Mouse (Mus musculus) limb, embryonic 12.5 days (tissue): ENCODE measurements around the gene Krt6a. TPM values are rescaled to one million over a fixed set of nuclear protein-coding genes. Genes with fewer than 3 reads are reported as not detected.

Experiments used
- ATAC-seq: fragments of 200-750 bp; cut with Nextera tagmentation; 2 replicates; pipeline ENCODE4 v1.8.0; 2017; ENCODE audit warnings: low read depth, moderate TSS enrichment; ENCODE audit not compliant: insufficient number of reproducible peaks, insufficient read depth, low FRiP score, low TSS enrichment
- H3K27ac ChIP-seq: fragments of 300-500 bp; sonication (generic); 2 replicates; pipeline ENCODE4 v1.5.1; 2016; ENCODE audit warnings: mild to moderate bottlenecking, moderate library complexity
- H3K27me3 ChIP-seq: fragments of 300-500 bp; sonication (generic); 2 replicates; pipeline ENCODE4 v1.6.1; 2016; ENCODE audit warnings: mild to moderate bottlenecking, moderate library complexity
- H3K36me3 ChIP-seq: fragments of 300-500 bp; sonication (generic); 2 replicates; pipeline ENCODE4 v1.6.1; 2016; ENCODE audit warnings: mild to moderate bottlenecking, moderate library complexity
- H3K4me1 ChIP-seq: fragments of 300-500 bp; sonication (generic); replicated peaks from 2 replicates; pipeline ENCODE4 v1.6.1; 2016
- H3K4me2 ChIP-seq: fragments of 300-500 bp; sonication (generic); 2 replicates; pipeline ENCODE4 v1.6.1; 2016; ENCODE audit warnings: mild to moderate bottlenecking, moderate library complexity
- H3K4me3 ChIP-seq: fragments of 300-500 bp; sonication (generic); replicated peaks from 2 replicates; pipeline ENCODE4 v1.5.1; 2016; ENCODE audit warnings: mild to moderate bottlenecking
- H3K9ac ChIP-seq: fragments of 300-500 bp; sonication (generic); replicated peaks from 2 replicates; pipeline ENCODE4 v1.6.1; 2016; ENCODE audit warnings: mild to moderate bottlenecking, moderate library complexity
- H3K9me3 ChIP-seq: fragments of 300-500 bp; sonication (generic); 2 replicates; pipeline ENCODE4 v1.6.1; 2016; ENCODE audit warnings: mild to moderate bottlenecking, moderate library complexity
- WGBS: fragments of 180-500 bp; shearing (Covaris S2); methylation state at CpG from one replicate; pipeline ENCODE4 v1.1.7; 2016; 5-methylcytosine and 5-hydroxymethylcytosine counted together
- polyA plus RNA-seq: library from polyadenylated mRNA; unstranded; fragments of >200 nt; fragmentation: Nextera tagmentation; extraction: Ambion mirVana; gene quantifications from 2 replicates; pipeline ENCODE4 v1.2.1, GENCODE M21; 2016

The Krt6a gene
- 0.55 and 0.59 TPM in 2 replicates for polyA plus RNA-seq

DNA sequence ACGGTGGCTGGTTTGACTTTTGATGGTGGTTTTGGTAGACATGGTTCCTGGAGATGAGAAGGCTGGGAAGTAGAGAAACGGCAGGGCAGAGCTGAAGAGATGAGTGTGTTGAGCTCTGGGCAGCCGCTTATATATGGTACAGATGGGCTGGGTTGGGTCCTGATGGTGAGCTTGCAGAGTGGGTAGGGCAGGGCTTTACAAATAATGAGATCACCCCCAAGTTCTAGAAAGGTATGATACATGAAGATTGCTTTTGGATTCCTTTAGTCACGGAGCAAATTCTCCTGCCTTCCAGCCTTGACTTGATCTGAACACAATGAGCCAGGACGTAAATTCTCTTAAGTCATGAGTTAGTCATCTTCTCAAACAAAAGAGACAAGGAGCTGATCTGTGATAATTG lies at the start of gene Krt6a:
Krt6a (minus strand) TSS at position 101 of the 400 bp plus-strand sequence.
- Histone ChIP-seq H3K4me3 (no peak within 1 kb of the TSS), H3K9me3 (no peaks in the 10 kb centered on the region), H3K4me2 (no peak within 1 kb of the TSS), H3K36me3 (no peaks in the 10 kb centered on the region), H3K9ac (no peak within 1 kb of the TSS), H3K27ac (no peak within 1 kb of the TSS), H3K27me3 (peaks cover 7% of the 10 kb centered on the region; the same call in 1 of the 2 replicates), H3K4me1 (no peaks in the 10 kb centered on the region)
- ATAC-seq = no peak
- WGBS = 87% methylated on average over 5 of the region's 5 CpGs

DNA sequence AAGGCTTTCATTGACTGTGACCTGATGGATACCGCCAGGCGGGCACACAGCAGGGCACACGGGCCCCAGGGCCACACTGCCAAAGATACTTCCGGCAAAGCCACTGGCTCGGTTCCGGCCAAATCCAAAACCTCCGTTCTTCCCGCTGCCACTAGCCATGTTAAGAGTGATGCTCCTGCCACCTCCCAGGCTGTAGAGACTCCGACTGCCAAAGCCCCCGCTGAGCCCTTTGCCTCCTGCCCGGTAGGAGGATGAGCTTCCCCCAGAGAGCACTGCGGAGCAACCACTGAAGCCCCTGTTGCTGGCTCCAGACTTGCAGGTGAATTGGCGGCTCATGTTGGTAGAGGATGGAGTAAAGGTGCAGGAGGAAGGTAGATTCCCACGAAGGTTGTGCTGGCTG lies 48.6 kb upstream of the Krt6a start, which contains the start of gene Krt71:
Krt71 (minus strand) TSS at position 399 of the 400 bp plus-strand sequence.
- Histone ChIP-seq H3K27me3 (peaks cover 33% of the 10 kb centered on the region), H3K9ac (no peak within 1 kb of the TSS), H3K9me3 (no peaks in the 10 kb centered on the region), H3K4me3 (no peak within 1 kb of the TSS), H3K4me1 (no peaks in the 10 kb centered on the region), H3K36me3 (no peaks in the 10 kb centered on the region), H3K27ac (no peak within 1 kb of the TSS), H3K4me2 (no peak within 1 kb of the TSS)
- no peak for ATAC-seq
- WGBS = 59% methylated on average over 14 of the region's 14 CpGs

DNA sequence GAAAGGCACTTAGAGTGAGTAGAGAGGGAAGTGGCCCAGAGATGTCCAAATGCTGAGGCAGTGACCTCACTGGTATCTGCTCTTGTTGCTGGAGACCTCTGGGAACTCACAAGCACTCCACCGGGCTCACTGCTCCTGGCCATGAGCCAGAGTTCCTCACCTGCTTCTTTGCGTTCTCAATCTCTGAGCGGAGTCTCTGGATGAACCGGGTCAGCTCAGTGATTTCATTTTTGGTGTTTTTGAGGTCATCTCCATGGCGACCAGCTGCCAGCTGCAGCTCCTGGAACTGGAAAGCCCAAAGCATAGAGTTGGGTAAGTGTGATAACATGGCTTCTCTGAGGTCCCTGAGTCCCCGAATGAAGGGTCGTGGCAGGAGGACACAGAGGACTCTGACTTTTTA lies 43.7 kb upstream of the Krt6a start:
- Histone ChIP-seq H3K9ac (no peak overlapping the region), H3K36me3 (no peaks in the 10 kb centered on the region), H3K27me3 (peaks cover 22% of the 10 kb centered on the region), H3K4me2 (no peak overlapping the region), H3K4me1 (no peaks in the 10 kb centered on the region), H3K27ac (no peak overlapping the region), H3K4me3 (no peak overlapping the region), H3K9me3 (no peaks in the 10 kb centered on the region)
- no peak for ATAC-seq
- 84% methylated on average over 7 of the region's 7 CpGs for WGBS

DNA sequence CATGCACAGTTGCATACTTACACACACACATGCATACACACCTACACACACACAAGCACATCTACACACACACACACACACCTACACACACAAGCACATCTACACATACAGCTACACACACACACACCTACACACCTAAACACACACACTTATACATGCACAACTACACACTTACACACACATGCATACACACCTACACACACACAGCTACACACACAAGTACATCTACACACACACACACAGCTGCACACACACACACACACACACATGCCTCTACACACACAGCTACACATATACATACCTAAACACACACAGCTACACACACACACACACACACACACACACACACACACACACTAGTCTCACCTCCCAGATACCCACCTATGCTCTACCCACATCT lies 36.5 kb upstream of the Krt6a start:
- peaks cover 10% of the 10 kb centered on the region; the same call in 1 of the 2 replicates for H3K27me3 ChIP-seq
- ATAC-seq = no peak
- no peaks in the 10 kb centered on the region for H3K4me1 ChIP-seq
- H3K36me3 ChIP-seq = no peaks in the 10 kb centered on the region
- H3K27ac ChIP-seq = no peak overlapping the region
- no peak overlapping the region for H3K9ac ChIP-seq
- H3K4me3 ChIP-seq = no peak overlapping the region
- no peak overlapping the region for H3K4me2 ChIP-seq
- H3K9me3 ChIP-seq = no peaks in the 10 kb centered on the region

DNA sequence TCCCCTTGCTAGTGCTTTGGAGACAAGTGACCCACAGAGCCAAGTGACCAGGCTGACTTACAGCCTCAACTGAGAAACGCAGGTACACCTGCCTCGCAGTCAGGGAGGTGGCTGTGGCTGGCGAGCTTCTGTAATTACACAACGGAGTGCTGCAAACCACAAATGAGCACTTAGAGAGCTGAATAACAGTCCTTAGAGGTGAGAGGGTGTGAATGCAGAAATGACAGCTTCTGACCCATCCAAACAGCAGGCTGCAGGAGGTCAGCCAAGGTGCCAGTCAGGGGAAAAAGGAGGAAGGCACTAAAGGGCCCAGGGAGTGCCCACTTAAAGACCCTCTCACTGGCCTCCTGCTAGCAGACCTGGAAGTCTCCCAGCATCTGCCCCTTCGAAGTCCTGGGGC lies 30.6 kb upstream of the Krt6a start:
- H3K36me3 ChIP-seq = no peaks in the 10 kb centered on the region
- no peak for ATAC-seq

DNA sequence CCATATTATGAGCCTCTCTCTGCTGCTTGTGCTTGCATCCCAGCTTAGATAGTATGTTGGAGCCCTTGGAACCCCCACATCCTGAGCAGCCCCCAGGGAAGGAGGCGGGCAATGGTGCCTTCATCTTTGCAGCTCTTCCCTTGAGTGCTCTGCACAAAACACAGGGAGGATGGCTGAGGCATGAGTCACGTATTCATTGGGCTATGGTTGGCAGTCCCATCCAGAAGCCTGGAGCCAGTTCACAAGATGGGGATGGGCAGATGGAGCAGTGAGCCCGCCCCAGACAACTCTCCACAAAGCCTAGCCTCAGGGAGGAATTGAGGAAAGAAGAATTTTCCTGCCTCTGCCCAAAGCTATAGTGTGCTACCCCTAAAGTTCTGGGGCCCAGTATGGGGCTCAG lies 21.7 kb upstream of the Krt6a start:
- no peak for ATAC-seq
- no peak overlapping the region for H3K27ac ChIP-seq
- 52% methylated on average over 3 of the region's 3 CpGs for WGBS

More for the DNA sequence above, 30.6 kb upstream of the Krt6a start:
- no peak overlapping the region for H3K9ac ChIP-seq
- 51% methylated on average over 5 of the region's 5 CpGs for WGBS
- H3K27me3 ChIP-seq = 0 out of 2 replicates have a peak, but pooled peaks cover 4% of the 10 kb centered on the region
- H3K4me3 ChIP-seq = no peak overlapping the region
- H3K27ac ChIP-seq = no peak overlapping the region
- H3K4me2 ChIP-seq = no peak overlapping the region
- no peaks in the 10 kb centered on the region for H3K9me3 ChIP-seq
- no peaks in the 10 kb centered on the region for H3K4me1 ChIP-seq

DNA sequence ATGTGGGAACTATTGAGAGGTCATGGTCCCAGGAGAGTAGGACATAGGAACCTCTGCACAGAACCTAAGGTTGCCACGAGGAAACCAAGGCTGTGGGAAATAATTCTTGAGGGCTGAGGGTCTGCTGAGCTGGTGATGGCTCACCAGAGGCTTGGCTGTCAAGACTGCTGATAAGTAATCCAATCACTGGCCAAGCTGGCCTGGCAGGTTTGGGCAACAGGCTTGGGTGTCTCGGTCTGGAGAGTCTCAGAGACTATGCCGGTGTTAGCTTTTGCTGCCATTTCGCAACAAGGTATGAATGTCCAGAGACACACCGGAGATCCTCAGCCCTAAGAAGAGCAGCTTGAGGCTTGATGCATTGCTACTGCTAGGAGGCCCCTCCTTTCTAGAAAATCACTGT lies 20.2 kb upstream of the Krt6a start:
- Histone ChIP-seq H3K9me3 (no peaks in the 10 kb centered on the region), H3K36me3 (no peaks in the 10 kb centered on the region), H3K4me2 (no peak overlapping the region), H3K4me3 (no peak overlapping the region), H3K4me1 (no peaks in the 10 kb centered on the region), H3K9ac (no peak overlapping the region), H3K27me3 (no peaks in the 10 kb centered on the region), H3K27ac (no peak overlapping the region)
- ATAC-seq = no peak
- WGBS = 80% methylated on average over 5 of the region's 5 CpGs

More for the DNA sequence above, 21.7 kb upstream of the Krt6a start:
- Histone ChIP-seq H3K9me3 (no peaks in the 10 kb centered on the region), H3K4me2 (no peak overlapping the region), H3K36me3 (no peaks in the 10 kb centered on the region), H3K27me3 (no peaks in the 10 kb centered on the region), H3K4me3 (no peak overlapping the region), H3K9ac (no peak overlapping the region), H3K4me1 (no peaks in the 10 kb centered on the region)

DNA sequence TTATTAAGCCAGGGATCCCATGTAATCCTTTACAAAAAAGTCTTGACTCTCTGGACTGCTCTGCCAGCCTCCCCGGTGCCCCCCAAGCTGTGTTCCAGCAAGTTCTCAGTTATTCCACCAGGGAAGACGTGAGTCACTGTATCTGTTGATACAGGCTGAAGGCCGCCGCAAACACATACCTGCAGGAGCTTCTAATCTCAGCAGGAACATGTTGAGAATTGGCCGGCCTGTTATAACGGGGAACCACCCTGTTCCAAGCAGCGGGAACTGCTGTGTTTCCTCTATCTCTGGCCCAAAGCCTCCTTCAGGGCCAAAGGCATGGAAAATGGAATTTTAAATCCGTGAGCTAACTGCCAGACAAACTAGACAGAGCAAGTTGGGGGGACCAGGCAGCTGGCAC lies 19.6 kb upstream of the Krt6a start:
- Histone ChIP-seq H3K27ac (no peak overlapping the region), H3K27me3 (no peaks in the 10 kb centered on the region), H3K4me1 (no peaks in the 10 kb centered on the region), H3K4me3 (no peak overlapping the region), H3K36me3 (no peaks in the 10 kb centered on the region), H3K4me2 (no peak overlapping the region), H3K9ac (no peak overlapping the region), H3K9me3 (no peaks in the 10 kb centered on the region)
- WGBS = 70% methylated on average over 8 of the region's 8 CpGs
- no peak for ATAC-seq

DNA sequence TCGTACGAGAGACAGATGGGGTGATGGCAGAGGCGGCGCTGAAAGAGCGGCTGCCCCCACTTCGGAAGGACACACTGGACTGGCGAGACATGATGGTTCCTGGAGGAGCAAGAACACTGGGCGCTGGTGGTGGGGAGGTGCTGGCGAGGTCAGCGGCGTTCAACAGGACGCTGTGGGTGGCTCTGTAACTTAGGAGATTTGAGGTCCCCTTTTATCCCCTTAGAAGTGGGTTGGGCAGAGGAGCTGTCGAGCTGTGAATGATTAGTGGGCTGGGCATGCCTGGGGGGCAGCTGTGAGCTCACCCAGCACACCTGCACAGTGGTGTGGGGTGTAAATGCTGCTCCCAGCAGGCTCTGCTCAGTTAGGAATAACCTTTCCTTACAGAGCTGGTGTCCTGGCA lies 18.6 kb upstream of the Krt6a start, which contains the start of gene Krt5:
Krt5 (minus strand) TSS at position 179 of the 400 bp plus-strand sequence.
- Histone ChIP-seq H3K4me3 (peak within 1 kb of the TSS; percentile 21), H3K9me3 (no peaks in the 10 kb centered on the region), H3K27ac (no peak within 1 kb of the TSS), H3K4me1 (no peaks in the 10 kb centered on the region), H3K27me3 (0 out of 2 replicates have a peak, but pooled peaks cover 3% of the 10 kb centered on the region), H3K4me2 (0 out of 2 replicates have a peak within 1 kb of the TSS, but pooled peaks have one; percentile 22), H3K36me3 (no peaks in the 10 kb centered on the region), H3K9ac (no peak within 1 kb of the TSS)
- no peak for ATAC-seq
- WGBS = 50% methylated on average over 13 of the region's 13 CpGs

DNA sequence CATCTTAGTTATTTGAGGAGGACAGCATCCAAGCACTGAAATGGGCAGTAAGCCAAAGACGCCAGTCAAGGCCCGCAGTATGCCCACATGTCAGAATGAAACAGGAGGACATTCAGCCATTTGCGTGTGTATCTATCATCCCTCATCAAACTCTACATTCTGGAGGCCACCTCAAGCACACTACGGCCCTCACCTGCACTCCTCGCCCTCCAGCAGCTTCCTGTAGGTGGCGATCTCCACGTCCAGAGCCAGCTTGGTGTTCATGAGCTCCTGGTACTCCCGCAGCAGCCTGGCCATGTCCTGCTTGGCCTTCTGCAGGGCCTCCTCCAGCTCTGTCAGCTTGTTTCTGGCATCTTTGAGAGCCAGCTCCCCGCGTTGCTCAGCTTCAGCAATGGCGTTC lies 14.6 kb upstream of the Krt6a start:
- H3K9me3 ChIP-seq = no peaks in the 10 kb centered on the region
- no peaks in the 10 kb centered on the region for H3K36me3 ChIP-seq
- H3K9ac ChIP-seq = no peak overlapping the region
- no peak overlapping the region for H3K4me2 ChIP-seq
- no peak overlapping the region for H3K4me3 ChIP-seq
- no peak for ATAC-seq
- H3K4me1 ChIP-seq = no peaks in the 10 kb centered on the region
- WGBS = 66% methylated on average over 11 of the region's 11 CpGs
- peaks cover 8% of the 10 kb centered on the region; the same call in 1 of the 2 replicates for H3K27me3 ChIP-seq
- no peak overlapping the region for H3K27ac ChIP-seq

DNA sequence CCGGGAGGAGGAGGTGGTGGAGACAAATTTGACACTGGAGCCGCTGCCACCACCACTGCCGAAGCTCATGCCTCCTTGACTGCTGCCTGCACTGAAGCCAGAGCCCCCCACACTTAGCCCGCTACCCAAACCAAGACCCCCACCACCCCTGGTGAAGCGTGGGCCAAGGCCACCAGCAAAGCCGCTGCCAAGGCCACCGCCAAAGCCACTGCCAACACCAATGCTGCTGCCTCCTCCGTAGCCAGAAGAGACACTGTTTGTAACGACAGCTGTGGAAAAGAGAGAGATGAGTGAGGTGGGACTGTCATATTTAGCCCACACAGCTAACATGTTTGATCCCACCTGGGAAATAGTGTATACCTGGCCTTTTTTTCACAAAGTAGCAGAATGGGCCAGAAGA lies 13.3 kb upstream of the Krt6a start:
- WGBS = 92% methylated on average over 9 of the region's 9 CpGs
- ATAC-seq = no peak

DNA sequence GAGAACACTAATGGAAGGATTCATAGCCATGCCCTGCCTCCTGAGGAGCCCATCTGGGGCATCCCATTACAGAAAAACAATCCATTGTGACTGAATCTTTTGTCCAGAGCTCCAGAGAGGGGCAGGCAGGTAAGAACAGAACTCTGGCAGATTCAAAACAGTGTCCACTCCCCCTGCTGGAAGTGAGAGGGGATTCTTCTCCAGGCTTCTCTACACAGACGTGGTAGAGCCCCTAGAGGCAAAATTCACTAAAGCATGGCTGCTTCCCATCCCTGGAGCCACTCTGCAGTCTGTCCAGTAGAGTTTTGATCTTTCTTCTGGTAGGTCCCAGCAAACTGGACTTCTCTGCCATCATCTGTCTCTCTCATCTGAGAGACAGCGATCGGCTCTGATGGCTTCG lies 10.0 kb upstream of the Krt6a start:
- Histone ChIP-seq H3K27me3 (peaks cover 8% of the 10 kb centered on the region; the same call in 1 of the 2 replicates), H3K4me3 (no peak overlapping the region), H3K27ac (no peak overlapping the region), H3K36me3 (no peaks in the 10 kb centered on the region), H3K9ac (no peak overlapping the region), H3K4me1 (no peaks in the 10 kb centered on the region), H3K4me2 (no peak overlapping the region), H3K9me3 (no peaks in the 10 kb centered on the region)
- no peak for ATAC-seq
- 67% methylated on average over 4 of the region's 4 CpGs for WGBS

More for the DNA sequence above, 13.3 kb upstream of the Krt6a start:
- H3K4me1 ChIP-seq = no peaks in the 10 kb centered on the region
- H3K9ac ChIP-seq = no peak overlapping the region
- no peak overlapping the region for H3K4me3 ChIP-seq
- peaks cover 8% of the 10 kb centered on the region; the same call in 1 of the 2 replicates for H3K27me3 ChIP-seq
- H3K9me3 ChIP-seq = no peaks in the 10 kb centered on the region
- no peaks in the 10 kb centered on the region for H3K36me3 ChIP-seq
- no peak overlapping the region for H3K4me2 ChIP-seq
- no peak overlapping the region for H3K27ac ChIP-seq
